Mouse (Mus musculus): ENCODE results near the gene Lmnb2. TPM values are rescaled to one million over a fixed set of nuclear protein-coding genes. Genes with fewer than 3 reads are reported as not detected.
A peak's percentile ranks its signal among the peaks of the same experiment; 100 is the strongest.

The Lmnb2 gene
- polyA plus RNA-seq, 2 experiments = 19.1 to 75.9 TPM

- Histone ChIP-seq H3K4me1 (ENCODE audit: control insufficient read depth, insufficient read depth, low read length) (peaks cover 12% of the 10 kb centered on the region), H3K4me2 (replicated peaks; ENCODE audit: low read depth, low read length, severe bottlenecking) (no peak overlapping the region), H3K36me3 (ENCODE audit: control insufficient read depth, insufficient read depth, low read length) (no peaks in the 10 kb centered on the region), H3K27me3 (ENCODE audit: control insufficient read depth, insufficient read depth, low read length) (no peaks in the 10 kb centered on the region), H3K9me3 (ENCODE audit: control insufficient read depth, low read length) (no peaks in the 10 kb centered on the region), H3K9ac (ENCODE audit: low read depth, low read length, severe bottlenecking) (no peak overlapping the region), H3K4me3 (replicated peaks; ENCODE audit: low read length) (no peak overlapping the region), H3K27ac (replicated peaks; ENCODE audit: low read depth, low read length) (no peak overlapping the region)
- ATAC-seq (ENCODE audit: low FRiP score, low read depth) (no peak), DNase-seq (ENCODE audit: low spot score) (no peak)
- TF ChIP-seq POLR2A (IDR thresholded peaks at IDR 0.05; ENCODE audit: borderline replicate concordance, extremely low read depth, insufficient read depth, insufficient read length) = no peak
- 61% methylated on average over 14 of the region's 14 CpGs for WGBS
Observed at GRCm38 (mm10) chr10:80946684-80947437, 28.8 kb upstream of the Lmnb2 start.

- H3K9ac ChIP-seq (ENCODE audit: low read depth, low read length, severe bottlenecking) = no peak overlapping the region
- no peak overlapping the region for H3K27ac ChIP-seq (replicated peaks; ENCODE audit: low read depth, low read length)
- H3K27me3 ChIP-seq (ENCODE audit: control insufficient read depth, insufficient read depth, low read length) = no peaks in the 10 kb centered on the region
- peaks cover 30% of the 10 kb centered on the region for H3K4me1 ChIP-seq (ENCODE audit: control insufficient read depth, insufficient read depth, low read length)
- H3K4me2 ChIP-seq (replicated peaks; ENCODE audit: low read depth, low read length, severe bottlenecking) = no peak overlapping the region
- H3K9me3 ChIP-seq (ENCODE audit: control insufficient read depth, low read length) = no peaks in the 10 kb centered on the region
- ATAC-seq (ENCODE audit: low FRiP score, low read depth) (no peak), DNase-seq (ENCODE audit: low spot score) (no peak)
- 86% methylated on average over 5 of the region's 5 CpGs for WGBS
- no peaks in the 10 kb centered on the region for H3K36me3 ChIP-seq (ENCODE audit: control insufficient read depth, insufficient read depth, low read length)
- TF ChIP-seq POLR2A (IDR thresholded peaks at IDR 0.05; ENCODE audit: borderline replicate concordance, extremely low read depth, insufficient read depth, insufficient read length) = no peak
- no peak overlapping the region for H3K4me3 ChIP-seq (replicated peaks; ENCODE audit: low read length)
Observed at GRCm38 (mm10) chr10:80944231-80944630, 26.2 kb upstream of the Lmnb2 start.

- H3K4me2 ChIP-seq (replicated peaks; ENCODE audit: low read depth, low read length, severe bottlenecking) = no peak overlapping the region
- ATAC-seq (ENCODE audit: low FRiP score, low read depth) (no peak), DNase-seq (ENCODE audit: low spot score) (no peak)
- H3K27me3 ChIP-seq (ENCODE audit: control insufficient read depth, insufficient read depth, low read length) = no peaks in the 10 kb centered on the region
- H3K9ac ChIP-seq (ENCODE audit: low read depth, low read length, severe bottlenecking) = no peak overlapping the region
- 74% methylated on average over 8 of the region's 9 CpGs for WGBS
- peaks cover 33% of the 10 kb centered on the region for H3K4me1 ChIP-seq (ENCODE audit: control insufficient read depth, insufficient read depth, low read length)
- no peaks in the 10 kb centered on the region for H3K36me3 ChIP-seq (ENCODE audit: control insufficient read depth, insufficient read depth, low read length)
- no peak overlapping the region for H3K27ac ChIP-seq (replicated peaks; ENCODE audit: low read depth, low read length)
- no peak for TF ChIP-seq POLR2A (IDR thresholded peaks at IDR 0.05; ENCODE audit: borderline replicate concordance, extremely low read depth, insufficient read depth, insufficient read length)
- no peaks in the 10 kb centered on the region for H3K9me3 ChIP-seq (ENCODE audit: control insufficient read depth, low read length)
- H3K4me3 ChIP-seq (replicated peaks; ENCODE audit: low read length) = no peak overlapping the region
Observed at GRCm38 (mm10) chr10:80943701-80944100, 25.7 kb upstream of the Lmnb2 start.

GRCm38 (mm10) chr10:80942919-80943318 is 24.9 kb upstream of the Lmnb2 start:
- no peak for TF ChIP-seq POLR2A (IDR thresholded peaks at IDR 0.05; ENCODE audit: borderline replicate concordance, extremely low read depth, insufficient read depth, insufficient read length)
- no peak for ATAC-seq (ENCODE audit: low FRiP score, low read depth)
- WGBS = 53% methylated on average over 8 of the region's 8 CpGs

GRCm38 (mm10) chr10:80940988-80941347 is 22.9 kb upstream of the Lmnb2 start:
- whole genome bisulfite sequencing = 71% methylated on average over 1 of the region's 2 CpGs
- TF ChIP-seq POLR2A (IDR thresholded peaks at IDR 0.05; ENCODE audit: borderline replicate concordance, extremely low read depth, insufficient read depth, insufficient read length) = no peak
- Histone ChIP-seq H3K9me3 (ENCODE audit: control insufficient read depth, low read length) (no peaks in the 10 kb centered on the region), H3K4me3 (replicated peaks; ENCODE audit: low read length) (no peak overlapping the region), H3K27ac (replicated peaks; ENCODE audit: low read depth, low read length) (peak overlapping the region; percentile 68), H3K4me1 (ENCODE audit: control insufficient read depth, insufficient read depth, low read length) (peaks cover 51% of the 10 kb centered on the region), H3K27me3 (ENCODE audit: control insufficient read depth, insufficient read depth, low read length) (no peaks in the 10 kb centered on the region), H3K36me3 (ENCODE audit: control insufficient read depth, insufficient read depth, low read length) (no peaks in the 10 kb centered on the region), H3K4me2 (replicated peaks; ENCODE audit: low read depth, low read length, severe bottlenecking) (0 out of 2 replicates have a peak overlapping the region, but pooled peaks have one; percentile 77), H3K9ac (ENCODE audit: low read depth, low read length, severe bottlenecking) (no peak overlapping the region)
- ATAC-seq (ENCODE audit: low FRiP score, low read depth) (no peak), DNase-seq (ENCODE audit: low spot score) (no peak)

More at GRCm38 (mm10) chr10:80942919-80943318, 24.9 kb upstream of the Lmnb2 start:
- no peak for DNase-seq (ENCODE audit: low spot score)
- Histone ChIP-seq H3K27ac (replicated peaks; ENCODE audit: low read depth, low read length) (no peak overlapping the region), H3K9me3 (ENCODE audit: control insufficient read depth, low read length) (no peaks in the 10 kb centered on the region), H3K36me3 (ENCODE audit: control insufficient read depth, insufficient read depth, low read length) (no peaks in the 10 kb centered on the region), H3K27me3 (ENCODE audit: control insufficient read depth, insufficient read depth, low read length) (no peaks in the 10 kb centered on the region), H3K9ac (ENCODE audit: low read depth, low read length, severe bottlenecking) (no peak overlapping the region), H3K4me3 (replicated peaks; ENCODE audit: low read length) (no peak overlapping the region), H3K4me1 (ENCODE audit: control insufficient read depth, insufficient read depth, low read length) (peaks cover 40% of the 10 kb centered on the region), H3K4me2 (replicated peaks; ENCODE audit: low read depth, low read length, severe bottlenecking) (no peak overlapping the region)

All from limb, embryonic 14.5 days (tissue).